Mouse (Mus musculus) cortical plate, adult 2 months (tissue): ENCODE measurements at regions not wholly inside any gene's neighbourhood (a gene's known extent, or its start where the extent isn't known, plus 50 kb on each side); places are given as distances from the start of the nearest gene placed in this dataset.

Experiments used
- CTCF ChIP-seq: fragments of 200-500 bp; IDR thresholded peaks from 2 replicates; pipeline ENCODE4 v1.5.1; 2011; ENCODE audit warnings: mild to moderate bottlenecking, control low read depth, low read length; ENCODE audit not compliant: insufficient read depth; ENCODE audit errors: extremely low read depth
- POLR2A ChIP-seq: fragments of 200-500 bp; IDR thresholded peaks from 2 replicates; pipeline ENCODE4 v1.6.1; 2011; ENCODE audit warnings: mild to moderate bottlenecking, low read length, control low read depth; ENCODE audit not compliant: insufficient read depth; ENCODE audit errors: extremely low read depth

GRCm38 (mm10) chr13:6226087-6226643 is 321.8 kb upstream of the Pitrm1 start:
- no peak for TF ChIP-seq POLR2A
- TF ChIP-seq CTCF: no peak
